Mouse (Mus musculus): Measurements from ENCODE around the gene Plcl2. TPM values are rescaled to one million over a fixed set of nuclear protein-coding genes. Genes with fewer than 3 reads are reported as not detected.

Plcl2 gene
- total and polyA plus RNA-seq, 3 experiments, result 23.6 to 83.7 TPM; not detected in 1

GRCm38 (mm10) chr17:50514012-50514411, 4.8 kb downstream of the Plcl2 start:
- Histone ChIP-seq H3K79me2 (ENCODE audit: control insufficient read depth, insufficient read depth, low read length, poor library complexity) (peaks cover 77% of the 10 kb centered on the region), H3K27me3 (ENCODE audit: control insufficient read depth in 1 of 2, insufficient read depth in 2 of 2, low read length in 2 of 2) (no peaks in the 10 kb centered on the region), H3K27ac (ENCODE audit: control insufficient read depth, low read depth, low read length) (no peak overlapping the region), H3K36me3 (ENCODE audit: control insufficient read depth in 1 of 2, insufficient read depth in 2 of 2, low read length in 2 of 2) (peaks cover 21 to 50% of the 10 kb centered on the region in 2 experiments), H3K4me3 (ENCODE audit: control insufficient read depth in 1 of 2, insufficient read depth in 1 of 2, low read depth in 2 of 2, low read length in 2 of 2) (no peak overlapping the region), H3K4me1 (ENCODE audit: control insufficient read depth in 1 of 2, insufficient read depth in 2 of 2, low read length in 2 of 2) (peaks cover 31 to 35% of the 10 kb centered on the region in 2 experiments), H3K9ac (ENCODE audit: control insufficient read depth, low read depth, low read length, poor library complexity, severe bottlenecking) (no peak overlapping the region), H3K9me3 (replicated peaks; ENCODE audit: insufficient read depth, low read length) (no peaks in the 10 kb centered on the region)
- DNase-seq (ENCODE audit: low read depth, low spot score), result no peak
- TF ChIP-seq ZC3H11A (IDR thresholded peaks at IDR 0.05; ENCODE audit: low read depth, low read length) (no peak), USF2 (IDR thresholded peaks at IDR 0.05; ENCODE audit: borderline replicate concordance in 1 of 2, insufficient read depth in 1 of 2, low read depth in 1 of 2, low read length in 2 of 2) (no peak), RAD21 (IDR thresholded peaks at IDR 0.05; ENCODE audit: low read depth, low read length) (no peak), MAX (IDR thresholded peaks at IDR 0.05; ENCODE audit: low read length) (no peak), JUND (IDR thresholded peaks at IDR 0.05; ENCODE audit: low read depth, low read length) (no peak), MXI1 (IDR thresholded peaks at IDR 0.05; ENCODE audit: low read depth, low read length) (no peak), ZKSCAN1 (IDR thresholded peaks at IDR 0.05; ENCODE audit: low read depth, low read length) (no peak), EP300 (IDR thresholded peaks at IDR 0.05; ENCODE audit: low read depth in 1 of 2, low read length in 2 of 2) (no peak), NRF1 (IDR thresholded peaks at IDR 0.05; ENCODE audit: insufficient read depth, low read depth, low read length, poor library complexity, severe bottlenecking) (no peak), TBP (IDR thresholded peaks at IDR 0.05; ENCODE audit: low read depth, low read length) (no peak), CTCF (IDR thresholded peaks at IDR 0.05 in 2 of 3, conservative IDR thresholded peaks at IDR 0.05 in 1 of 3; ENCODE audit: control insufficient read depth in 1 of 3, insufficient read depth in 1 of 3, low read depth in 2 of 3, low read length in 3 of 3, poor library complexity in 1 of 3, severe bottlenecking in 1 of 3) (no peak), CHD2 (IDR thresholded peaks at IDR 0.05; ENCODE audit: low read length) (no peak), E2F4 (IDR thresholded peaks at IDR 0.05; ENCODE audit: borderline replicate concordance, low read depth, low read length) (no peak), ELF1 (IDR thresholded peaks at IDR 0.05; ENCODE audit: low read depth, low read length) (no peak), ZMIZ1 (IDR thresholded peaks at IDR 0.05; ENCODE audit: low read depth, low read length) (no peak), KAT2A (conservative IDR thresholded peaks at IDR 0.05; ENCODE audit: low read depth, low read length) (no peak), MAZ (IDR thresholded peaks at IDR 0.05; ENCODE audit: low read depth, low read length) (no peak), RCOR1 (IDR thresholded peaks at IDR 0.05; ENCODE audit: low read depth, low read length) (no peak), GATA1 (IDR thresholded peaks at IDR 0.05; ENCODE audit: low read depth, low read length) (no peak)

GRCm38 (mm10) chr17:50515926-50516325, 6.7 kb downstream of the Plcl2 start:
- Histone ChIP-seq H3K36me3 (ENCODE audit: control insufficient read depth in 1 of 2, insufficient read depth in 2 of 2, low read length in 2 of 2) (peaks cover 24 to 50% of the 10 kb centered on the region in 2 experiments), H3K27me3 (ENCODE audit: control insufficient read depth in 1 of 2, insufficient read depth in 2 of 2, low read length in 2 of 2) (no peaks in the 10 kb centered on the region), H3K9ac (ENCODE audit: control insufficient read depth, low read depth, low read length, poor library complexity, severe bottlenecking) (no peak overlapping the region), H3K27ac (ENCODE audit: control insufficient read depth, low read depth, low read length) (no peak overlapping the region), H3K9me3 (replicated peaks; ENCODE audit: insufficient read depth, low read length) (no peaks in the 10 kb centered on the region), H3K4me3 (ENCODE audit: control insufficient read depth in 1 of 2, insufficient read depth in 1 of 2, low read depth in 2 of 2, low read length in 2 of 2) (no peak overlapping the region), H3K79me2 (ENCODE audit: control insufficient read depth, insufficient read depth, low read length, poor library complexity) (peaks cover 76% of the 10 kb centered on the region), H3K4me1 (ENCODE audit: control insufficient read depth in 1 of 2, insufficient read depth in 2 of 2, low read length in 2 of 2) (peaks cover 35% of the 10 kb centered on the region in 2 experiments)
- no peak for DNase-seq (ENCODE audit: low read depth, low spot score)
- TF ChIP-seq MAFK (IDR thresholded peaks at IDR 0.05; ENCODE audit: borderline replicate concordance, low read depth, low read length) (no peak), TBP (IDR thresholded peaks at IDR 0.05; ENCODE audit: low read depth, low read length) (no peak), TAL1 (IDR thresholded peaks at IDR 0.05; ENCODE audit: low read length) (no peak), ZMIZ1 (IDR thresholded peaks at IDR 0.05; ENCODE audit: low read depth, low read length) (no peak), RAD21 (IDR thresholded peaks at IDR 0.05; ENCODE audit: low read depth, low read length) (no peak), ETS1 (IDR thresholded peaks at IDR 0.05; ENCODE audit: low read depth, low read length) (no peak), ZKSCAN1 (IDR thresholded peaks at IDR 0.05; ENCODE audit: low read depth, low read length) (no peak), POLR2A (IDR thresholded peaks at IDR 0.05; ENCODE audit: control insufficient read depth in 1 of 2, insufficient read depth in 1 of 2, low read depth in 1 of 2, low read length in 2 of 2, poor library complexity in 1 of 2) (no peak), MYB (IDR thresholded peaks at IDR 0.05; ENCODE audit: low read depth, low read length) (no peak), JUND (IDR thresholded peaks at IDR 0.05; ENCODE audit: low read depth, low read length) (no peak), E2F4 (IDR thresholded peaks at IDR 0.05; ENCODE audit: borderline replicate concordance, low read depth, low read length) (no peak), NELFE (IDR thresholded peaks at IDR 0.05; ENCODE audit: low read depth, low read length) (no peak), HCFC1 (IDR thresholded peaks at IDR 0.05; ENCODE audit: low read depth, low read length) (no peak)

Data from MEL (cell line).